Mouse (Mus musculus) olfactory bulb, adult 2 months (tissue): ENCODE results near the gene Mecr.

Experiments used
- CTCF ChIP-seq: fragments of 200-500 bp; IDR thresholded peaks from 2 replicates; pipeline ENCODE4 v1.5.1; 2012; ENCODE audit warnings: low read depth, mild to moderate bottlenecking, low read length, moderate library complexity; ENCODE audit not compliant: insufficient read depth
- POLR2A ChIP-seq: fragments of 200-500 bp; IDR thresholded peaks from 2 replicates; pipeline ENCODE4 v1.6.1; 2012; ENCODE audit warnings: mild to moderate bottlenecking, low read depth, low read length, moderate library complexity; ENCODE audit not compliant: insufficient read depth

DNA sequence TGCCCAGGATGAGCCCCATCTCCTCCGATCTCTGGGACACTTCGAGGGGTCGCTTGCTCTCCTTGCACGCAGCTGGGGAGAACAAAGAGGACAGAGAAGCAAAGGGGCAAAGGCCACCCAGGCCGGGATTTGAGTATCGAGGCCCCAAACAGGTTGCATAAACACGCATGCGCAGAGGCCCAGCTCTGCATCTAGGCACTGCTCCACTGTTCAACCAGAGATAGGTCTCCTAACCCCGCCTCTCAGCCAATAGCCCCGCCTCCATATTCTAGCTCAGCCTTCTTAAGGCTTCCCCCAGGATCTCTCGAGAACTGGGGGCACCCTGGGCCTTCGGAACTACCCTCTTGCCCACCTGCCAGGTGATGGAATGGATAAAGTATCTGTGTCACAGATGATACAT, 45.4 kb upstream of the Mecr start:
- TF ChIP-seq CTCF (no peak), POLR2A (no peak)
